Mouse (Mus musculus) layer of hippocampus, postnatal 25 days (tissue): ENCODE data around the gene Tas2r108. TPM values are rescaled to one million over a fixed set of nuclear protein-coding genes. Genes with fewer than 3 reads are reported as not detected.

ENCODE experiments used
- DNase-seq, 2 experiments: peaks; one replicate each; pipeline ENCODE4 v3.0.0; 2022; ENCODE audit warnings: mixed read lengths in 2 of 2, low spot score in 1 of 2; ENCODE audit errors: extremely low spot score in 1 of 2
- total RNA-seq, 2 experiments: library from RNA; stranded (reverse); gene quantifications; 2 replicates each; pipeline ENCODE4 v1.2.3; 2021

Gene Tas2r108
- total RNA-seq: not detected

- no peak for DNase-seq
Observed at GRCm38 (mm10) chr6:40493229-40493628, at the start of gene Tas2r108. Tas2r108 (plus strand) TSS chr6:40493529.

- DNase-seq: no peak
Observed at GRCm38 (mm10) chr6:40448626-40449025, 44.7 kb upstream of the Tas2r108 start.

- no peak for DNase-seq
Observed at GRCm38 (mm10) chr6:40454436-40455041, 38.8 kb upstream of the Tas2r108 start.

DNA sequence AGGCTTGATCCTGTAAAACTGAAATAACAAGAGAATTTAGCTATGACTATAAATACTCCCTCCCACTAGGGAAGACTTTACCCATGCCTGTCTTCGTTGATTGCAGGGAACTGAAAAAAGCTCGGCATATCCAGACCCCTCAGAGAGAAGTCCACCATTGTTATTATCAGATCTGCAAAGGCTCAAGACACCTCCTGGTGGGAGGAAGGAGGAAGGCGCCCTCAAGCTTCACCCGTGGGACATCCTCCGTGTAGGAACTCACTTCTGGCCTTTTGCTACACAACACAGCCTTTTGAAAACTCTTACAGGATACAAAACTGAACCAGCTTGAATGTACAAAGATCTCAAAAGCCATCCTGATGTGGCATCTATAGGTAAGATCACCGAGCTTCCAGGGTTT is 27.6 kb upstream of the Tas2r108 start:
- no peak for DNase-seq

GRCm38 (mm10) chr6:40470916-40471719 is 22.2 kb upstream of the Tas2r108 start, which contains the start of gene Ssbp1:
Ssbp1 (plus strand) TSS chr6:40471352.
- peak; percentile 80 to 83 for DNase-seq

GRCm38 (mm10) chr6:40471720-40472010 is 21.7 kb upstream of the Tas2r108 start:
- DNase-seq: no peak

DNA sequence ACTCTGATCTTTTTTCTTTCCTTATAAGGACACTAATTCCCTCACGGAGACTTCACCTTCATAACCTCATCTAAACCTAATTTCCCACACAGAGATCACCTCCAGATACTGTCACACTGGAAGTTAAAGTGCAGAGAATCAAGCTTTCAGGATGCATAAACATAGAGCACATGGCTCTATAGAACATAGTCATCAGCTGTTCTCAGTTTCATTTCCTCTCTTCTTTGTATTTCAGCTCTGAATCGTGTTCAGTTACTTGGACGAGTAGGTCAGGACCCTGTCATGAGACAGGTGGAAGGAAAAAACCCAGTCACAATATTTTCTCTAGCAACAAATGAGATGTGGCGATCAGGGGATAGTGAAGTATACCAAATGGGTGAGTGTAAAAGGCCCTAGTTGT is 17.2 kb upstream of the Tas2r108 start:
- DNase-seq: no peak

DNA sequence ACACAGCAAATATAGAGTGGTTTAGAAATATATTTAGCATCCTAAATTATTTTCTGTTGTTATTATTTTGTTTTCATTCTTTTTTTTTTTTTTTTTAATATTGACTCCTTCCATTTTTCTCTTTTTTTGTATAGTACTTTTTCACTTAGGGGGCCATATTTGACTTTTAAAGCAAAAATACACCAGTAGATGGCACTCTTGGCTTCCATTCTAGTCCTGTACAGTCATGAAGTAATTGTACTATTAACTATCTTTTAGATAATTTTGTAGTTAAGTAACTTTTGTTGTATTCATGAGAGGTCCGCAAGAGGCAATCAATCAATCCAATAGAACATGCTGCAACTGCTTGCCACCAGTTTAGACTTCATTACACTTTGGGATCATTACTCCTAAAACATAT is 13.6 kb upstream of the Tas2r108 start:
- DNase-seq: no peak

- DNase-seq: no peak
Observed at GRCm38 (mm10) chr6:40482318-40482717, 11.0 kb upstream of the Tas2r108 start.

- DNase-seq: no peak
Observed at GRCm38 (mm10) chr6:40490933-40491332, 2.4 kb upstream of the Tas2r108 start, which contains the start of gene Tas2r137. Tas2r137 (plus strand) TSS chr6:40491233.

GRCm38 (mm10) chr6:40519408-40519807 is 26.1 kb downstream of the Tas2r108 start, which contains the start of gene Prss37:
Prss37 (minus strand) TSS chr6:40519508.
- DNase-seq: no peak

Other genes starting within 250 kb of the Tas2r108 start
- 10 to 100 TPM; 45.3 to 47.4 TPM for gene Agk, start 168.4 kb upstream of the Tas2r108 start, total RNA-seq
- gene E330009J07Rik, start 57.4 kb upstream of the Tas2r108 start, total RNA-seq: 10 to 100 TPM; 41.4 to 46.0 TPM
- not detected for gene Wee2, start 54.4 kb upstream of the Tas2r108 start, total RNA-seq
- 10 to 100 TPM; 32.6 to 36.2 TPM for gene Ssbp1, start 22.2 kb upstream of the Tas2r108 start, total RNA-seq
- gene Tas2r137, start 2.3 kb upstream of the Tas2r108 start, total RNA-seq: not detected
- gene Prss37, start 26.0 kb downstream of the Tas2r108 start, total RNA-seq: not detected
- gene Olfr461, start 61.5 kb downstream of the Tas2r108 start, total RNA-seq: not detected
- gene Olfr460, start 76.0 kb downstream of the Tas2r108 start, total RNA-seq: not detected
- gene Clec5a, start 92.3 kb downstream of the Tas2r108 start, total RNA-seq: 1 to 10 TPM in 1 of 2 experiments, under 1 TPM in 1; 0.52 to 1.2 TPM
- gene Tas2r138, start 119.8 kb downstream of the Tas2r108 start, total RNA-seq: not detected
- gene Mgam, start 135.3 kb downstream of the Tas2r108 start, total RNA-seq: not detected